Mouse (Mus musculus) cerebellum, adult 9-11 months (tissue): Measurements from ENCODE around the gene Lats1.
"Not testable (repeated sequence)": the region's sequence is repeated elsewhere in the genome, so short reads cannot be mapped to it uniquely, and the experiment has no call there.

Experiments
- DNase-seq: peaks from one replicate; pipeline ENCODE4 v3.0.0; 2022

Lats1 gene

DNA sequence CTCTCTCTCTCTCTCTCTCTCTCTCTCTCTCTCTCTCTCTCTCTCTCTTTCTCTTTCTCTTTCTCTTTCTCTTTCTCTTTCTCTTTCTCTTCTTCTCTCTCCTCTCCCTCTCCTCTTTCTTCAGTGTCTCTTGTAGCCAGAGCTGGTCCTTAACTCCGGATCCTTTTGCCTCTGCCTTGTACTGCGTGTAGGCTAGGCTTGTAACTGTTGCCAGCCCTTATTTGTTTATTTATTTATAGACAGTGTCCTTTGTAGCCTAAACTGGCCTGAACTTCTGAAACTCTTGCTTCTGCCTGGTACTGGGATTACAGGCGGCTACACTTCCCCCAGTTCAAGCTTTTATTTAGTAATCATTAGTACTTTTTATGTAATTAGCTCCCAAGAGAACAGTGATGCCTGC, 46.0 kb downstream of the Lats1 start:
- DNase-seq, result no peak

DNA sequence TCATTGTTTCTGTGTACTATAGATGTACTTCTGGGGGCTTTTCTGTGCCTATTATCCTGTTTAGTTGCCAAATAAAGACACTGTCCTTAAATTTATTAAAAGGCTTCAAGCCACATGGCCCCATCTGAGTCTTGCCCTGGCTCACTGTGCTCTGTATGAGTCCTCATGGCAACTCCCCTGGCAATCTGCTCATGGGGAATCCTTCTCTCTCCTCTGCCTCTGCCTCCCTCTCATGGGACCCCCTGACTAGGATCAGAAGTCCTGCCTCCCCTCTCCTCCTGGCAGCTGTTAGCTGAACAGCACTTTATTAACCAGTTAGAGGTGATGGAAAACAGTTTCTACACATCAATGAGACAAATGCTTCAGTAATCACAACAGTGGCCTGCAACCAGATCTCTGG, 50.6 kb downstream of the Lats1 start:
- no peak for DNase-seq

DNA sequence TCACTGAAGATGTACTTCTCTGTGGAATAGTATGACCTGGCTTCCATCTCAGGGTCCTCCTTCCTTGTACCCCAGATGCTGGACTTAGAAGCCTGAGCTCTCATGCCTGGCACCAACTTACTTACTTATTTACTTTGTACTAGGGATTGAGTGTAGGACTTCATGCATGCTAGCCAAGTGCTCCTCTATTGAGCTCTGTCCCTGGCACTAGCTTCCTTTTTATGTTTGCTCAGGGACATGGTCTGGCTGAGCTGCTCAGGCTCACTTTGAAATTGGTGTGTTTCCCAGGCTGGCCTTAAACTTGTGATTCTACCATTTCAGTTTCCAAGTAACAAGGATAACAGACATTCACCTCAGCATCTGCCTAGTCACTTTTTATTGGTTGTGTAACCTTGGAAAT, 56.1 kb downstream of the Lats1 start:
- DNase-seq, result no peak

DNA sequence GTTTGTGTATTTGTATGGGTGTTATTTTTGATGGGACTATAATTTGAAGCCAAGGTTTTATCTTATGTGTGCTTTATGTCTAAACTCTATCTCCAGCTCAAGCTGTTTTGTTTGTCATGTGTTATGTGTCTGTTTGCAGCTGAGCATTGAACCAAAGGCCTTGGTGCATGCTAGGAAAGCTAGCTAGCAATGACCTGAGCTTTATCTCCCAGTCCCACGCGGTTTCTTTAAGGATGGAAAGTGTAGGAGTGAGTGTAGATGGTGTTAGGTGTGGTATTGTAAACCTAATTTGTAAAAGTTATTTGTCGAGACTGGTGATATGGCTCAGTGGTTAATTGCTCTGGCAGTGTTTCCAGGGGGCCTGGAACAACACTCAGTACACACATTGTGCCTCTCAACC, 56.9 kb downstream of the Lats1 start:
- no peak for DNase-seq

DNA sequence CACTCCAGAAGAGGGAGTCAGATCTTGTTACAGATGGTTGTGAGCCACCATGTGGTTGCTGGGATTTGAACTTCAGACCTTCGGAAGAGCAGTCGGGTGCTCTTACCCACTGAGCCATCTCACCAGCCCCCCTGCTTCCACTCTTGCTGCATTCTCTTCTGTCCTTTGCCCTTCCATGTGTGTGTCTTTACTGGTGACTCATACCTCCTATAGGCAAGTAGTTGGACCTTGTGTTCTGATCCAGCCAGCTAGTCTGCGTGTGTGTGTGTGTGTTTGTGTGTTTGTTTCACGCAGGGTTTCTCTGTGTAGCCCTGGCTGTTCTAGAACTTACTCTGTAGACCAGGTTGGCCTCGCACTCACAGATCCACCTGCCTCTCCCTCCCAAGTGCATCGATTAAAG, 64.5 kb downstream of the Lats1 start:
- not testable (repeated sequence) for DNase-seq

DNA sequence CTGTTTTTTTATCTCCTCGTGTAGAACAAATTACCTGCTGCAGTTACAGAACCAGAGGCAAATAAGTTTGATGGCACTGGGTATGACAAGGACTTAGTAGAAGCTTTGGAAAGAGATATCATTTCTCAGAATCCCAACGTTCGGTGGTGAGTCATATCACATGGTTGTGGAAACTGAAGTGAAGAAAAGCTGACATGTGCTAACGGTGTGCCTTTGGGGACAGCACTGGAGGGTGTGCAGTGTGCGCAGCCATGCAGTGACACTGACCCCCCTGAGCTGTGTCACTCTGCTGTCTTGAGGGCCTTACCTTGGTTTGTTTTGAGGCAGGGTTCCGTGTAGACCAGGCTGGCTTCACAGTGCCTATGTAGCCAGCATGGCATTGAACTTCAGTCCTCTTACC, 67.7 kb downstream of the Lats1 start:
- no peak for DNase-seq

DNA sequence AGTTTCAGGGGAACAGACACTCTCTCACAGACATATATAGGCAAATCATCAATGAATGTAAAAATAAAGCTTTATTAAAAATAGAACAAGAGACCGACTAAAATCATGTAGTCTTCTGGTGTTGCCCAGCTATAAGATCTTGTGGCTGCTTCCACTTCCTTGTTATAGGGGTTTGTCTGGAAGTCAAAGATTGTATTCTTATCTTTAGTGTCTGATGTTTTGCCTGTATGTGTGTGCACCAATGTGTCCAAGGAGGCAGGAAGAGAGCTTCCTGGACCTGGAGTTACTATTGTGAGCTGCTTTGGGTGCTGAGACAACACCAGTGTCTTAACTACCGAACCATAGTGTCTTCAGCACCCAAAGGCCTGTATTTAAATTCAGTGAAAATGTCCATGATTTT, 76.5 kb downstream of the Lats1 start:
- no peak for DNase-seq
